In the genomic region with DNA sequence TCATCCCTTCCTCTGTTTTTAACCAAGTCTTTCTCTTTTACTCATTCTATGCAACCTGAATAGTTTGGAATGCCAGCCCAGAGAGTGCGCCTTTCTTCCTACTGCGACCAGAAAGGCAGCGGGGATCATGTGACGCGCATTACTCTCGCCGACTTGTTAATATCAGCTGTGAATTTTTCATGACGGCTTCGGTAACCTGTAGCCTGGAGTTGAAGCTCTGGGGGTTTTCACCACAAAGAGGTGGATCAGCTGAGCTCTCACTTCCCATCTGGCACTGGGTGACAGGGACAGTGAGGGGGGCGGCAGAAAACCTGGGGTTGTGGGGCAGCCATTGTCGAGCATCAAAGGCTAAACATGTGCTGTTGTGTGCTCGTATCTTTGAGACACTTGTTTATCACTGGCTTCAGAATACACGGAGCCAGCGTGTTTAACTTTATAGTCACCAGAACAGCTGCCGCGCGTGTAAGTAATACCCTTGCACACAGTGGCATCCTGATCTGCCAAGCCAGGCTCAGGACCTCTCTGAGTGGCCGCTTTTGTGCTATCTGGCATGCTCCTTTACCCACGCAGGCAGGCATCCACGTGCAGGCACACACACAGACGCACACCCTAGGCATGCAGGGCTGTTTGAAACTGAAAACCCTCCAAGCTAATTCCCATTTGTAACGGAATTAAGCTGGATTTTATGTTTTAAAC, we compare ENCODE assay signal across 9 mouse cellular contexts.
DNase-seq lines count a peak whose midpoint lies in the region; ATAC-seq lines count a peak whose summit lies in the region.
"Had no signal": no experiment of that assay in that cellular context is flagged by ENCODE, and none has a peak within 500 bp of the region (broad histone marks: within the 10 kb centered on the region; RNA-seq: fewer than 3 reads in every experiment).

No protein-coding gene starts in this region.

- no peaks in the 10 kb centered on the region for H3K9me3 ChIP-seq in heart, embryonic 13.5 days
- H3K9me3 ChIP-seq in forebrain, embryonic 11.5 days (ENCODE audit: control insufficient read depth, low read length): no peaks in the 10 kb centered on the region
- H3K9me3 ChIP-seq: G1E had no signal

- H3K9ac ChIP-seq in heart, embryonic 13.5 days: peak overlapping the region; percentile 65
- H3K9ac ChIP-seq in forebrain, embryonic 11.5 days (ENCODE audit: low read length): peak overlapping the region; percentile 54

- H3K27me3 ChIP-seq in heart, embryonic 13.5 days (replicated peaks): peaks cover 3% of the 10 kb centered on the region; the same call in 1 of the 2 replicates
- H3K27me3 ChIP-seq in forebrain, embryonic 11.5 days (ENCODE audit: control insufficient read depth, insufficient read depth, low read length): no peaks in the 10 kb centered on the region

- no peak overlapping the region for H3K27ac ChIP-seq in heart, embryonic 13.5 days (replicated peaks)
- H3K27ac ChIP-seq in forebrain, embryonic 11.5 days (ENCODE audit: low read depth, low read length): no peak overlapping the region

- no peaks in the 10 kb centered on the region for H3K36me3 ChIP-seq in heart, embryonic 13.5 days
- no peaks in the 10 kb centered on the region for H3K36me3 ChIP-seq in forebrain, embryonic 11.5 days (ENCODE audit: control insufficient read depth, insufficient read depth, low read length)
- H3K36me3 ChIP-seq: G1E had no signal

- ATAC-seq in heart, embryonic 13.5 days (ENCODE audit: extremely low read depth, insufficient number of reproducible peaks, low FRiP score, low TSS enrichment): no peak
- ATAC-seq in forebrain, embryonic 11.5 days (replicated peaks; ENCODE audit: low FRiP score): peak; percentile 83

- WGBS in heart, embryonic 13.5 days: 11% methylated on average over 22 of the region's 22 CpGs
- WGBS in forebrain, embryonic 11.5 days: 6% methylated on average over 22 of the region's 22 CpGs

- DNase-seq in heart, adult 9 months (ENCODE audit: low spot score in 2 of 2): no peak
- peak; percentile 7 for DNase-seq in WW6 (ENCODE audit: low read depth, low spot score)
- DNase-seq in forebrain, embryonic 11.5 days (ENCODE audit: low spot score): peak; percentile 64
- peak; percentile 51 for DNase-seq in mesoderm, embryonic 11.5 days (ENCODE audit: low read depth, low spot score)
- no peak for DNase-seq in urinary bladder, postnatal 36 days (ENCODE audit: low spot score in 2 of 2)
- DNase-seq in kidney, adult 11 months: no peak
- DNase-seq in adrenal gland, adult 8-10 months: no peak

- H3K4me3 ChIP-seq in heart, embryonic 13.5 days: peak overlapping the region; percentile 50
- peak overlapping the region; percentile 40 for H3K4me3 ChIP-seq in forebrain, embryonic 11.5 days (ENCODE audit: low read depth, low read length)

- H3K4me1 ChIP-seq in heart, embryonic 13.5 days: no peaks in the 10 kb centered on the region; the same call in 1 of the 2 replicates
- no peaks in the 10 kb centered on the region for H3K4me1 ChIP-seq in forebrain, embryonic 11.5 days (replicated peaks; ENCODE audit: control insufficient read depth, insufficient read depth, low read length)

- H3K4me2 ChIP-seq in heart, embryonic 13.5 days: peak overlapping the region; percentile 78
- peak overlapping the region; percentile 84 for H3K4me2 ChIP-seq in forebrain, embryonic 11.5 days (ENCODE audit: low read depth, low read length, severe bottlenecking)

Comparison
In these comparisons a context has a peak if more than half of its experiments do, and no peak if none do; other contexts are left out.
1. DNase-seq: peak in WW6 (single experiment), forebrain, embryonic 11.5 days (single experiment) and mesoderm, embryonic 11.5 days (single experiment); none in heart, adult 9 months (0 of 2), urinary bladder, postnatal 36 days (0 of 2), kidney, adult 11 months (single experiment) and adrenal gland, adult 8-10 months (single experiment).